Mouse (Mus musculus): ENCODE data around the gene Adprh. TPM values are rescaled to one million over a fixed set of nuclear protein-coding genes. Genes with fewer than 3 reads are reported as not detected.

Adprh gene
- polyA plus RNA-seq, 1 experiment: 61.6 TPM

- no peak for DNase-seq (ENCODE audit: extremely low spot score in 1 of 2, low spot score in 1 of 2)
These were observed 53.4 kb downstream of the Adprh start for GRCm38 (mm10) chr16:38399076-38399475.

DNA sequence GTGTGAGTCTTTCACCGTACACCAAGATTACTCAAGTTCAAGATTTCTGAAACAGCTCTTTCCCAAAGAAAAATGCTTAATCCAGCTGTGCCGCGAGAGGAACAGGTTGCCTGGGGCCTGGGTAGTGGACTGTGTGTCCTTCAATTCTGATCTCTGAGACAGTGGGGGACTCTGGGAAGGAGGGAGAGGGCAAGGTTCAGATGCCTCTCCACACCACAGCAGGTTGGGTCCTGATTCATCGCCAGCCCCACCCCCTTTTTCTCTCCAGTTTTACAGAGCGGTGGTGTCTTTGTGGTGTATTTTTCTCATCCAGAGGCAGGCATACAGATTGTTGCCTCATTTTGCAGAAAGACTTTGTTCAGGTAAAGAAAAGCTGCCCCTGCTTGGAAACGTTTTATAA, 54.2 kb downstream of the Adprh start:
- DNase-seq (ENCODE audit: extremely low spot score in 1 of 2, low spot score in 1 of 2): no peak

- no peak for DNase-seq (ENCODE audit: extremely low spot score in 1 of 2, low spot score in 1 of 2)
These were observed 56.3 kb downstream of the Adprh start for GRCm38 (mm10) chr16:38396155-38396554.

GRCm38 (mm10) chr16:38395060-38395730, 57.3 kb downstream of the Adprh start:
- no peak for DNase-seq (ENCODE audit: extremely low spot score in 1 of 2, low spot score in 1 of 2)

GRCm38 (mm10) chr16:38394191-38394618, 58.3 kb downstream of the Adprh start:
- no peak for DNase-seq (ENCODE audit: extremely low spot score in 1 of 2, low spot score in 1 of 2)

Other genes starting within 250 kb of the Adprh start
- not detected in 2 replicates for gene Nr1i2, start 157.9 kb downstream of the Adprh start, polyA plus RNA-seq (2012; rRNA removed)
- gene Maats1, start 110.6 kb downstream of the Adprh start, polyA plus RNA-seq (2012; rRNA removed): 0.80 and 0.86 TPM in 2 replicates
- gene Cox17, start 105.7 kb downstream of the Adprh start, polyA plus RNA-seq (2012; rRNA removed): 264 and 278 TPM in 2 replicates
- not detected in 2 replicates for gene Gm21987, start 105.7 kb downstream of the Adprh start, polyA plus RNA-seq (2012; rRNA removed)
- gene Popdc2, start 90.5 kb downstream of the Adprh start, polyA plus RNA-seq (2012; rRNA removed): 0.90 and 1.1 TPM in 2 replicates
- 1.8 and 2.4 TPM in 2 replicates for gene Pla1a, start 19.6 kb downstream of the Adprh start, polyA plus RNA-seq (2012; rRNA removed)
- gene Cd80, start 2.9 kb upstream of the Adprh start, polyA plus RNA-seq (2012; rRNA removed): 0.48 TPM in 2 replicates
- 16.4 and 18.1 TPM in 2 replicates for gene Timmdc1, start 70.0 kb upstream of the Adprh start, polyA plus RNA-seq (2012; rRNA removed)
- gene Poglut1, start 97.6 kb upstream of the Adprh start, polyA plus RNA-seq (2012; rRNA removed): 50.5 and 51.8 TPM in 2 replicates
- gene Tmem39a, start 106.0 kb upstream of the Adprh start, polyA plus RNA-seq (2012; rRNA removed): 39.2 and 45.8 TPM in 2 replicates